ENCODE assay signal across 19 mouse cellular contexts in the genomic region with DNA sequence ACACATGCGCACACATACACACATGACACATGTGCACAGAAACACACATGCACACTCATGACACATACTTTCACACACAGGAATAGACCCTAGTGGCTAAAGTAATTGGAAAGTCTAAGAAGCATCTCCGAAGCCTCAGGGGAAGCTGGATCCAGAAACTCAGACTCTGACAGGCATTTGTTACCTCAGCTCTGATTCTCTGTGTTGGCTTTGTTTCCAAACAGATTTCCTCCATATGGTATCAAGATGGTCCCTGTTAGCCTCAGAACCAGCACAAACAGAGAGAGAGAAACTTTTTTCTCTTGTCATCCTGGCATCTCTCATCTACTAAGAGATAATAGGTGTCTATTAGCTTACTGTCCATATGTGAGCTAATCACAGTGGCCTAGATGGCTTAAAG. TPM values are rescaled to one million over a fixed set of nuclear protein-coding genes. Genes with fewer than 3 reads are reported as not detected.
DNase-seq lines count a peak whose midpoint lies in the region; ATAC-seq lines count a peak whose summit lies in the region.
"Had no signal": no experiment of that assay in that cellular context is flagged by ENCODE, and none has a peak within 500 bp of the region (broad histone marks: within the 10 kb centered on the region; RNA-seq: fewer than 3 reads in every experiment).

No protein-coding gene starts in this region.

- H3K9me3 ChIP-seq in forebrain, embryonic 10.5 days, result no peaks in the 10 kb centered on the region
- no peaks in the 10 kb centered on the region for H3K9me3 ChIP-seq in forebrain, embryonic 11.5 days (ENCODE audit: control insufficient read depth, low read length)
- no peaks in the 10 kb centered on the region for H3K9me3 ChIP-seq in neural tube, embryonic 11.5 days (ENCODE audit: control insufficient read depth, low read length)
- no peaks in the 10 kb centered on the region for H3K9me3 ChIP-seq in forebrain, embryonic 16.5 days (ENCODE audit: control insufficient read depth, low read length)
- H3K9me3 ChIP-seq in neural tube, embryonic 15.5 days (replicated peaks), result no peaks in the 10 kb centered on the region

- no peak for DNase-seq in forebrain, embryonic 10.5 days (ENCODE audit: extremely low spot score, low spot score)
- no peak for DNase-seq in forebrain, embryonic 11.5 days (ENCODE audit: low spot score)
- DNase-seq in neural tube, embryonic 11.5 days (ENCODE audit: low spot score), result peak; percentile 3
- no peak for DNase-seq in neural tube, embryonic 10.5 days (ENCODE audit: extremely low spot score, low spot score)
- DNase-seq in right cerebral cortex, postnatal 14 days, result no peak
- DNase-seq in left cerebral cortex, postnatal 36 days (ENCODE audit: low spot score in 2 of 2), result no peak
- DNase-seq: adrenal gland, postnatal 10 days; gastrocnemius, postnatal 36 days; lung, postnatal 10 days; thymus, adult 18-20 months had no signal

- peaks cover 31% of the 10 kb centered on the region for H3K4me1 ChIP-seq in forebrain, embryonic 10.5 days
- H3K4me1 ChIP-seq in forebrain, embryonic 11.5 days (replicated peaks; ENCODE audit: control insufficient read depth, insufficient read depth, low read length), result peaks cover 4% of the 10 kb centered on the region; the same call in 1 of the 2 replicates
- H3K4me1 ChIP-seq in neural tube, embryonic 11.5 days (ENCODE audit: control insufficient read depth, insufficient read depth, low read length), result peaks cover 10% of the 10 kb centered on the region
- peaks cover 25% of the 10 kb centered on the region for H3K4me1 ChIP-seq in forebrain, embryonic 16.5 days (replicated peaks; ENCODE audit: control insufficient read depth, insufficient read depth, low read length)
- H3K4me1 ChIP-seq in neural tube, embryonic 15.5 days, result peaks cover 32% of the 10 kb centered on the region

- 94% methylated on average over 2 of the region's 2 CpGs for WGBS in forebrain, embryonic 10.5 days
- WGBS in forebrain, embryonic 11.5 days, result 91% methylated on average over 2 of the region's 2 CpGs
- WGBS in neural tube, embryonic 11.5 days, result 83% methylated on average over 2 of the region's 2 CpGs
- 80% methylated on average over 2 of the region's 2 CpGs for WGBS in forebrain, embryonic 16.5 days
- 89% methylated on average over 2 of the region's 2 CpGs for WGBS in neural tube, embryonic 15.5 days

- H3K9ac ChIP-seq in forebrain, embryonic 11.5 days (ENCODE audit: low read length), result no peak overlapping the region
- H3K9ac ChIP-seq in neural tube, embryonic 11.5 days (ENCODE audit: low read length), result no peak overlapping the region
- H3K9ac ChIP-seq in forebrain, embryonic 16.5 days (replicated peaks; ENCODE audit: low read depth, low read length), result no peak overlapping the region
- no peak overlapping the region for H3K9ac ChIP-seq in neural tube, embryonic 15.5 days (replicated peaks)

- H3K27ac ChIP-seq in forebrain, embryonic 10.5 days, result peak overlapping the region; percentile 45
- no peak overlapping the region for H3K27ac ChIP-seq in forebrain, embryonic 11.5 days (ENCODE audit: low read depth, low read length)
- no peak overlapping the region for H3K27ac ChIP-seq in neural tube, embryonic 11.5 days (ENCODE audit: low read depth, low read length)
- H3K27ac ChIP-seq in forebrain, embryonic 16.5 days (ENCODE audit: low read length), result peak overlapping the region; percentile 85
- H3K27ac ChIP-seq in neural tube, embryonic 15.5 days (replicated peaks), result peak overlapping the region; percentile 75; the same call in 1 of the 2 replicates

- H3K36me3 ChIP-seq in forebrain, embryonic 10.5 days (replicated peaks), result no peaks in the 10 kb centered on the region
- no peaks in the 10 kb centered on the region for H3K36me3 ChIP-seq in forebrain, embryonic 11.5 days (ENCODE audit: control insufficient read depth, insufficient read depth, low read length)
- no peaks in the 10 kb centered on the region for H3K36me3 ChIP-seq in neural tube, embryonic 11.5 days (ENCODE audit: control insufficient read depth, insufficient read depth, low read length)
- H3K36me3 ChIP-seq in forebrain, embryonic 16.5 days (ENCODE audit: control insufficient read depth, insufficient read depth), result no peaks in the 10 kb centered on the region
- no peaks in the 10 kb centered on the region for H3K36me3 ChIP-seq in neural tube, embryonic 15.5 days

- intact Hi-C loops in left cerebral cortex, postnatal 36 days (cut with DNase I), result loop anchor here (5.0 kb wide), 1 partner anchor 85 kb away; no protein-coding TSS in a partner anchor

- H3K27me3 ChIP-seq in forebrain, embryonic 10.5 days (ENCODE audit: poor library complexity, severe bottlenecking), result no peaks in the 10 kb centered on the region
- H3K27me3 ChIP-seq in forebrain, embryonic 11.5 days (ENCODE audit: control insufficient read depth, insufficient read depth, low read length), result no peaks in the 10 kb centered on the region
- H3K27me3 ChIP-seq in neural tube, embryonic 11.5 days (ENCODE audit: control insufficient read depth, insufficient read depth, low read length), result no peaks in the 10 kb centered on the region
- H3K27me3 ChIP-seq in forebrain, embryonic 16.5 days (replicated peaks; ENCODE audit: control insufficient read depth, insufficient read depth, low read length), result no peaks in the 10 kb centered on the region
- H3K27me3 ChIP-seq in neural tube, embryonic 15.5 days (replicated peaks), result no peaks in the 10 kb centered on the region

- H3K4me2 ChIP-seq in forebrain, embryonic 11.5 days (ENCODE audit: low read depth, low read length, severe bottlenecking), result no peak overlapping the region
- H3K4me2 ChIP-seq in neural tube, embryonic 11.5 days (ENCODE audit: low read depth), result no peak overlapping the region
- H3K4me2 ChIP-seq in forebrain, embryonic 16.5 days (ENCODE audit: low read length), result no peak overlapping the region
- no peak overlapping the region for H3K4me2 ChIP-seq in neural tube, embryonic 15.5 days
- H3K4me2 ChIP-seq: heart, embryonic 11.5 days; midbrain, embryonic 11.5 days had no signal

- ATAC-seq in forebrain, embryonic 11.5 days (replicated peaks; ENCODE audit: low FRiP score), result no peak
- no peak for ATAC-seq in neural tube, embryonic 11.5 days (ENCODE audit: insufficient read depth, low FRiP score, low TSS enrichment)
- ATAC-seq in forebrain, embryonic 16.5 days, result no peak; the same call in 1 of the 2 replicates
- ATAC-seq in neural tube, embryonic 15.5 days (ENCODE audit: low FRiP score), result no peak
- ATAC-seq: intestine, postnatal 0 days had no signal

- no peak overlapping the region for H3K4me3 ChIP-seq in forebrain, embryonic 10.5 days
- no peak overlapping the region for H3K4me3 ChIP-seq in forebrain, embryonic 11.5 days (ENCODE audit: low read depth, low read length)
- H3K4me3 ChIP-seq in neural tube, embryonic 11.5 days (ENCODE audit: low read depth, low read length), result no peak overlapping the region
- H3K4me3 ChIP-seq in forebrain, embryonic 16.5 days (replicated peaks; ENCODE audit: low read length), result no peak overlapping the region
- no peak overlapping the region for H3K4me3 ChIP-seq in neural tube, embryonic 15.5 days (replicated peaks)
- H3K4me3 ChIP-seq: myocyte had no signal

RNA-seq across cellular contexts. Expression of gene Smad5, which starts 5.6 kb away (rescaled TPM):
- 35.7 and 36.1 TPM in 2 replicates for polyA plus RNA-seq in forebrain, embryonic 10.5 days (2016; fragmentation: Nextera tagmentation; extraction: Ambion mirVana)
- 49.7 and 51.8 TPM in 2 replicates for polyA plus RNA-seq in forebrain, embryonic 11.5 days (2014; fragmentation: Nextera tagmentation; extraction: Ambion mirVana)
- polyA plus RNA-seq in neural tube, embryonic 11.5 days (2014; fragmentation: Nextera tagmentation; extraction: Ambion mirVana), result 56.4 and 58.9 TPM in 2 replicates
- 32.9 and 37.6 TPM in 2 replicates for polyA plus RNA-seq in forebrain, embryonic 16.5 days (2015; fragmentation: Nextera tagmentation; extraction: Ambion mirVana)
- 16.3 and 19.0 TPM in 2 replicates for polyA plus RNA-seq in neural tube, embryonic 15.5 days (2015; fragmentation: Nextera tagmentation; extraction: Ambion mirVana)
- 10 to 100 TPM; 18.1 to 23.1 TPM for total RNA-seq in left cerebral cortex, postnatal 36 days (2021)

RNA-seq across cellular contexts. Expression of gene Gm45623, which starts 56.5 kb away (rescaled TPM):
- not detected in 2 replicates for polyA plus RNA-seq in forebrain, embryonic 10.5 days (2016; fragmentation: Nextera tagmentation; extraction: Ambion mirVana)
- not detected in 2 replicates for polyA plus RNA-seq in forebrain, embryonic 11.5 days (2014; fragmentation: Nextera tagmentation; extraction: Ambion mirVana)
- polyA plus RNA-seq in neural tube, embryonic 11.5 days (2014; fragmentation: Nextera tagmentation; extraction: Ambion mirVana), result not detected in 2 replicates
- 0.99 and 1.1 TPM in 2 replicates for polyA plus RNA-seq in forebrain, embryonic 16.5 days (2015; fragmentation: Nextera tagmentation; extraction: Ambion mirVana)
- polyA plus RNA-seq in neural tube, embryonic 15.5 days (2015; fragmentation: Nextera tagmentation; extraction: Ambion mirVana), result 2.1 and 2.7 TPM in 2 replicates
- total RNA-seq in left cerebral cortex, postnatal 36 days (2021), result 10 to 100 TPM; 13.0 to 16.7 TPM
- total RNA-seq: common myeloid progenitor, adult 5-6 weeks; gastrocnemius, postnatal 36 days; hematopoietic stem cell, adult 5-6 weeks; liver, adult 2 months had no signal
- polyA plus RNA-seq: intestine, postnatal 0 days; liver, adult 2 months; midbrain, embryonic 11.5 days; myocyte had no signal

Comparison
In these comparisons a context has a peak if more than half of its experiments do, and no peak if none do; other contexts are left out.
1. H3K27ac ChIP-seq: peak in forebrain, embryonic 10.5 days (single experiment), forebrain, embryonic 16.5 days (single experiment) and neural tube, embryonic 15.5 days (single experiment); none in forebrain, embryonic 11.5 days (single experiment) and neural tube, embryonic 11.5 days (single experiment).